Mouse (Mus musculus) cerebellum, postnatal 10 days (tissue): Measurements from ENCODE around the gene Olfr9.
"Not testable (repeated sequence)": the region's sequence is repeated elsewhere in the genome, so short reads cannot be mapped to it uniquely, and the experiment has no call there.

Source experiments
- DNase-seq, 2 experiments: peaks; one replicate each; pipeline ENCODE4 v3.0.0; 2021; ENCODE audit warnings: mixed read lengths in 2 of 2

The Olfr9 gene

DNA sequence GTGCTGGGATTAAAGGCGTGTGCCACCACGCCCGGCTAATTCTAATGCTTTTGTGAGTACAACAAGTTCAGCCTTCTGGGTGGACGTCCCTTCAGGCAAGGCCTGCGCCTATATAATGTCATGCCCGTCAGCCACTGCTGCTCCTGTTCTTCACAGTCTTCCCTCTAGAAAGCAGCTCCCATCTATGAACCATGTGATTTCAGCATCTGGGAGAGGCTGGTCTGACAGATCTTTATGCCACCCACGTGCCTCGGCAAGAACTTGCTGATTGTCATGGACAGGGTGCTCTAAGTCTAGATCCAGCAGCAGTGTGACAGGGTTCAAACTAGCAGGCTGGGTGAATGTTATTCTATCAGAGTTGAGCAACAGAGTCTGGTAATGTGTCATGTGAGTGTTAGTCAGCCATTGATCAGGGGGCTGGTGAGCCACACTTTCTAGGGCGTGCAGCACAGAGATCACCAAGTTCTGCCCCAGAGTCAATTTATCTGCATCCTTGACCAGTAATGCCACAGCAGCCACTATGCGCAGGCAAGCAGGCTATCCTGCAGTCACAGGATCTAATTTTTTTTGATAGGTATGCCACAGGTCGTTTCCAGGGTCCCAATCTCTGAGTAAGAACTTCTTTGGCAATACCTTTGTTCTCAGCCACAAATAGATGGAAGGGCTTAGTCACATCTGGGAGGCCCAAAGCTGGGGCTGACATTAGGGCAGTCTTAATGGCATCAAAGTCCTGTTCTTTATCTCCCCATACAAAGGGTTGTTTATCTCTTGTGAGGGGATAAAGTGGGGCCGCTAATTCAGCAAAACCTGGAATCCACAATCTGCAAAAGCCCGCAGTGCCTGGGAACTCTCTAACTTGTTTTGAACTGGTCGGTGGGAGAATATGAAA is 15.0 kb downstream of the Olfr9 start:
- DNase-seq, result no peak

DNA sequence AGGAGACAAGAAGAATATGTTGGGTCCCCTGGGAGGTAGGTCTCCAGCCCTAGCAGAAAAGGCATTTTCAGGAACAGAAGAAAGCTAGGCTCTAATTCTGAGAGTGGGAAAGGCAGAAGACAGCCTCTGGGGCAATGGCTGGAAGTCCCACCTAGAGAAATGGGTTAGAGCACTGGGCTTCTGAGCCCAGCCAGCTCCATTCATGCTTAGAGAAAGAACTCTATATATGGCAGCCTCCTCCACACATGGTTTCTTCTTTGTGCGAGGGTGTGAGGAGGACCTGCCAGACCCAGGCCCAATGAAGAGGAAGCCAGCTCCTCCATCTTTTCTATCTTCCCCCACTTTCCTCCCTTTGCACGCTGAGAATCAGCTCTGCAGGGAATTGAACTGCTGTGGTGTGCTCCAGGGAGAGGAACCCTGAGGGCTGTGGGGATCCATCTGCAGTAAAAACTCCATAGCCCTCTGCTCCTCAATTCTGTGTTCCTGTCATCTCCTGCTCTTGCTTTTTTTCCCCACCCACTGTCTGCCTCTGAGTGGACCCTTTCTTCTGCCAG is 21.1 kb downstream of the Olfr9 start, which contains the start of gene Olfr763:
TSS of gene Olfr763 (plus strand) at position 504 of the 554 bp plus-strand sequence.
- no peak for DNase-seq

DNA sequence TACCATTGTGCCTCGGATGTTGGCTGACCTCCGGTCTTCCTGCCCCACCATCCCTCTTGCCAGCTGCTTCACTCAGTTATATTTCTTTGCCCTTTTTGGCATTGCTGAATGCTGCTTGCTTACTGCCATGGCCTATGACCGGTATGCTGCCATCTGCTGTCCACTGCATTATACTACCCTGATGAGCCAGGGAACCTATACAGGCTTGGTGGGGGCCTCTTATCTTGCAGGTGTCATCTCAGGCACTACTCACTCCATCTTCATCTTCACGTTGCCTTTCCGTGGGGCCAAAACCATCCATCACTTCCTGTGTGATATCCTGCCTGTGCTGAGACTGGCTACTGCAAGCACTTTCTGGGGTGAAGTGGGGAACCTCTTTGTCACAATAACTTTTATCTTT is 22.3 kb downstream of the Olfr9 start:
- not testable (repeated sequence) for DNase-seq

DNA sequence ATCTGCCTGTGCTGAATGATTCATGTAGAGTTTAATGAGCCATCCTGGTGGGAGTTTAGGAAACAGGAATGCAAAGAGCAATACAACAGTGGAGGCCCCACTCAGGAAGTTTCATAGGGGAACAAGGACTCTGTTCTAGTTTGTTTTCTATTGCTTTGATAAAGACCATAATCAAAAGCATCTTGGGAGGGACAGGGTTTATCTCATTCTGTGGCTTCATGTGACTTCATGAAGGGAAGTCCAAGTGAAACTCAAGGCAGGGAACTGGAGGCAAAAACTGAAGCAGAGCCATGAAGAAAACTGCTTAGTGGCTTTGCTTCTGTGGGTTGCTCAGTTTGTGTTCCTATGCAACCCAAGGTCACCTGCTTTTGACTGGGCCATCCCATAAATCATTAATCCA is 25.2 kb downstream of the Olfr9 start:
- no peak for DNase-seq

DNA sequence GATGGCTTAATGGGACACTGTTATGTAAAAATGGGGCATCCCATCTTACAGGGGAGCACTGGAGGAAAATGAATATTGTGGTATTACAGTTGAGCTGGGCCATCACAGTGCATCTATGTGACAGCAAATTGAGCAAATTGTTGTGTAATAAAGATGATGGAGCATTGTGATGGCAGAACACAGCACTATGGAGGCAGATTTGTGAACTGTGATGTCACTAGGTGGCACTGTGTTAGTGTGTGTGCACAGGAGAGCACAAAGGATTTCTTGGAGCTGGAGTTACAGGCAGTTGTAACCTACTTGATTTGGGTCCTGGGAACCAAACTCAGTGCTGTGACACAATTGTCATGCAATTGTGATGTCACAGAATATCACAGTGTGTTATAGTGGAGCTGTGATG is 34.1 kb downstream of the Olfr9 start:
- DNase-seq, result no peak

DNA sequence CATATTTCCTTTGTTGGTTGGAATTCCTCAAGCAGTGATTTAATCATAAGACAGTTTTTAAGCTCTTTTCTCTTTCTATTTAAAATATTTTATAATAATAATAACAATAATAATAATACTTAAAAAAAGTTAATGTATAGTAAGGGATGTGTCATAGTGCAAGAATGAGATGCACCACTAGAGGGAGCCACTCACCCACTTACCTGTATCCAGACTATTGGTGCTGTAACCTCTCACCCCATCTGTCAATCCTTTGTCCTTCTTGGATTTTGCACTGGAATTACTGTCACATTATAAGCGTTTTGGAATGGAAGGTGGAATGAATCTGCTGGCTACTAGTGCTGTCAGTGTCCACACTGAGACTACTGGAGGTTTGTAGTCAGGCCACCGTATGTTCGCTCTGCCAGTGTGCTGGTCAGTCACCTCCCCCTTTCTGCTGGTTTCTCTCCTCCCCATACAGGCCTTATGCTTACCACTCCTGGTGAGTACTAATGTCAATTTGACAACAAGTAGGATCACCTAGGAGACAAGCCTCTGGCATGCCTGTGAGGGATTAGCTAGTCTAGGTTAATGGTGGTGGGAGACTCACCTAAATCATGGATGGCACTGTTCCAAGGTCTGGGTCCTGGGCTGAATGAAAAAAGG is 36.9 kb downstream of the Olfr9 start:
- peak; percentile 77 to 84 for DNase-seq

DNA sequence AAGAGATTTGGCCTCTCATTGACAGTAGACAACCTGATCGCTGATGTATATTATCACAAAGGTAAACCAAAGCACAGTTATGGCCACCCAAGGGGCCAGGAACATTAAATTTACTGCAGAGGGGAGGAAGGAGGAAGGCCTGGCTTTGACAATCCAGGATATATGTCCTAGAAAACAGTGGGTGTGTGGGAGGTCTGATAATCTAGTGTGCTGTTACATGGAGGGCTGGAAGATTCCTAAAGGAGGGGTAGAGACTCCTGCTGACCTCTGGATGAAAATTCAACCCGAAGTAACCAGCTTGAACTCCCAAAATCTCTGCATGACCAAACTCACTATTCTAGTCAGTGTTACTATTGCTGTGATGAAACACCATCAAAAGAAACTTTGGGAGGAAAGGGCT is 39.1 kb downstream of the Olfr9 start:
- DNase-seq, result no peak

DNA sequence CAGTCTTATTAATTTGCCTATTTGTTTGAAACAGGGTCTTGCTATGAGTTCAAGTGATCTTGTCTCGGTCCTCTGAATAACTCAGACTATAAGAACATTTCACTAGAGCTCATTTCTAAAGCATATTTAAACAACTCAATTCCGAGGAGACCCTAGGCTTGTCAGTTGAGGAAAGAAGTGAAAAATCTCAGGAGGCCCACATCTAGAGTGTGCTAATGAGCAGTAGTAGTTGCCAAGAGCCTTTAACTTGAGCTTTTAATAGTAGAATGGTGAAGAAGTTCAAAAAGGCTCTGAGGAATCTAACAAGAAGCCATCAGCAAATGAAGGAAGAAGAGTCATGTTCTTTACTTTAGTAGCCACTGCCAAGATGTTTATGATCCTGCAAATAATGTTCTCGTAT is 50.6 kb downstream of the Olfr9 start, which contains the start of gene Olfr764-ps1:
TSS of gene Olfr764-ps1 (minus strand) at position 101 of the 400 bp plus-strand sequence.
- DNase-seq, result no peak
